Mouse (Mus musculus) small intestine, adult 2 months (tissue): ENCODE results near the gene Gja6. TPM values are rescaled to one million over a fixed set of nuclear protein-coding genes. Genes with fewer than 3 reads are reported as not detected.

Experiments
- H3K27ac ChIP-seq: fragments of 200-500 bp; 2 replicates; pipeline ENCODE4 v1.5.1; 2012; ENCODE audit warnings: low read depth, low read length, control low read depth, inconsistent platforms; ENCODE audit not compliant: insufficient read depth
- H3K27me3 ChIP-seq: fragments of 200-500 bp; 2 replicates; pipeline ENCODE4 v1.6.1; 2012; ENCODE audit warnings: mild to moderate bottlenecking, moderate library complexity, low read length, inconsistent platforms; ENCODE audit not compliant: control insufficient read depth, insufficient read depth
- H3K36me3 ChIP-seq: fragments of 200-500 bp; 2 replicates; pipeline ENCODE4 v1.6.1; 2012; ENCODE audit warnings: mild to moderate bottlenecking, low read length, control low read depth, inconsistent platforms; ENCODE audit not compliant: control insufficient read depth, insufficient read depth
- H3K4me1 ChIP-seq: fragments of 200-500 bp; 2 replicates; pipeline ENCODE4 v1.6.1; 2012; ENCODE audit warnings: low read length, inconsistent platforms, mixed read lengths; ENCODE audit not compliant: control insufficient read depth, insufficient read depth, insufficient read length
- H3K4me3 ChIP-seq: fragments of 200-500 bp; 2 replicates; pipeline ENCODE4 v1.5.1; 2012; ENCODE audit warnings: low read depth, mild to moderate bottlenecking, control low read depth, inconsistent platforms, low read length, moderate library complexity
- CTCF ChIP-seq: fragments of 200-500 bp; IDR thresholded peaks from 2 replicates; pipeline ENCODE4 v1.5.1; 2012; ENCODE audit warnings: low read depth, mild to moderate bottlenecking, control low read depth, inconsistent platforms, low read length, moderate library complexity, mixed read lengths; ENCODE audit not compliant: insufficient replicate concordance, insufficient read length; ENCODE audit errors: extremely low read depth
- POLR2A ChIP-seq: fragments of 200-500 bp; IDR thresholded peaks from 2 replicates; pipeline ENCODE4 v1.6.1; 2012; ENCODE audit warnings: low read depth, mild to moderate bottlenecking, control low read depth, inconsistent platforms, low read length, moderate library complexity
- WGBS: fragments of 180-500 bp; shearing (Covaris S2); methylation state at CpG from one replicate; pipeline ENCODE4 v1.1.7; 2018; 5-methylcytosine and 5-hydroxymethylcytosine counted together
- polyA plus RNA-seq: library from polyadenylated mRNA; depleted of rRNA; stranded (reverse); fragments of >200 nt; gene quantifications from 2 replicates; pipeline ENCODE4 v1.2.3, GENCODE M21; 2012; rRNA removed

Gene Gja6
- polyA plus RNA-seq, 1 experiment = not detected

GRCm38 (mm10) chrX:160863689-160864383 lies 43.0 kb downstream of the Gja6 start:
- Histone ChIP-seq H3K4me3 (no peak overlapping the region), H3K27ac (no peak overlapping the region), H3K27me3 (no peaks in the 10 kb centered on the region), H3K4me1 (no peaks in the 10 kb centered on the region), H3K36me3 (no peaks in the 10 kb centered on the region)
- 81% methylated on average over 4 of the region's 4 CpGs for WGBS
- TF ChIP-seq POLR2A (no peak), CTCF (no peak)

Other genes with a start within 250 kb of the Gja6 start
- not detected in 2 replicates for gene Ppef1, start 171.3 kb downstream of the Gja6 start, polyA plus RNA-seq
- not detected in 2 replicates for gene Rs1, start 139.0 kb downstream of the Gja6 start, polyA plus RNA-seq
- gene Cdkl5, start 87.7 kb upstream of the Gja6 start, polyA plus RNA-seq = 0.18 and 0.20 TPM in 2 replicates
- 0.03 and 0.04 TPM in 2 replicates for gene Scml2, start 210.1 kb upstream of the Gja6 start, polyA plus RNA-seq